Comparison of ENCODE assay signal across 31 mouse cellular contexts in genomic region chr2:118321804-118322203, GRCm38 (mm10). TPM values are rescaled to one million over a fixed set of nuclear protein-coding genes. Genes with fewer than 3 reads are reported as not detected.
DNase-seq lines count a peak whose midpoint lies in the region; ATAC-seq and TF ChIP-seq lines count a peak whose summit lies in the region.
"Had no signal": no experiment of that assay in that cellular context is flagged by ENCODE, and none has a peak within 500 bp of the region (broad histone marks: within the 10 kb centered on the region; RNA-seq: fewer than 3 reads in every experiment).

No protein-coding gene starts in this region.

- no peak overlapping the region for H3K4me3 ChIP-seq in kidney, postnatal 0 days (replicated peaks; ENCODE audit: low read depth, low read length)
- H3K4me3 ChIP-seq in midbrain, embryonic 11.5 days (ENCODE audit: low read depth, low read length), result no peak overlapping the region
- H3K4me3 ChIP-seq in midbrain, embryonic 16.5 days (ENCODE audit: low read depth, low read length), result no peak overlapping the region
- H3K4me3 ChIP-seq in ES-Bruce4 (ENCODE audit: low read depth, low read length), result no peak overlapping the region
- H3K4me3 ChIP-seq: forebrain, embryonic 13.5 days; heart, adult 2 months; heart, embryonic 12.5 days; kidney, embryonic 15.5 days; left cerebral cortex, adult 2 months; limb, embryonic 13.5 days; liver, embryonic 13.5 days; midbrain, embryonic 10.5 days; stomach, embryonic 15.5 days had no signal

- H3K9me3 ChIP-seq in kidney, postnatal 0 days (replicated peaks; ENCODE audit: low read length), result no peaks in the 10 kb centered on the region
- H3K9me3 ChIP-seq in midbrain, embryonic 11.5 days (ENCODE audit: control insufficient read depth, low read length), result no peaks in the 10 kb centered on the region
- H3K9me3 ChIP-seq in midbrain, embryonic 16.5 days (replicated peaks; ENCODE audit: control insufficient read depth, low read length, poor library complexity, severe bottlenecking), result no peaks in the 10 kb centered on the region
- no peaks in the 10 kb centered on the region for H3K9me3 ChIP-seq in ES-Bruce4 (replicated peaks; ENCODE audit: control insufficient read depth, insufficient read depth, low read length, poor library complexity, severe bottlenecking)
- H3K9me3 ChIP-seq: forebrain, embryonic 13.5 days; heart, embryonic 12.5 days; kidney, embryonic 15.5 days; limb, embryonic 13.5 days; liver, embryonic 13.5 days; midbrain, embryonic 10.5 days; stomach, embryonic 15.5 days had no signal

- in situ Hi-C loops in Patski (cut with MboI; ENCODE audit: low pct_unique_long_range_greater_than_20kb), result no loop called here

- no peak overlapping the region for H3K9ac ChIP-seq in kidney, postnatal 0 days (ENCODE audit: low read depth, low read length)
- H3K9ac ChIP-seq in midbrain, embryonic 11.5 days (ENCODE audit: low read length), result no peak overlapping the region
- H3K9ac ChIP-seq in midbrain, embryonic 16.5 days (ENCODE audit: low read depth, low read length), result no peak overlapping the region
- H3K9ac ChIP-seq in ES-Bruce4 (ENCODE audit: low read depth, poor library complexity, severe bottlenecking), result no peak overlapping the region
- H3K9ac ChIP-seq: forebrain, embryonic 13.5 days; heart, embryonic 12.5 days; hindbrain, embryonic 14.5 days; kidney, embryonic 15.5 days; limb, embryonic 13.5 days; liver, embryonic 13.5 days; lung, embryonic 14.5 days; stomach, embryonic 15.5 days had no signal

- H3K4me1 ChIP-seq in kidney, postnatal 0 days (replicated peaks; ENCODE audit: insufficient read depth, low read length), result no peaks in the 10 kb centered on the region
- no peaks in the 10 kb centered on the region; the same call in 1 of the 2 replicates for H3K4me1 ChIP-seq in midbrain, embryonic 11.5 days (ENCODE audit: control insufficient read depth, insufficient read depth, low read length)
- peaks cover 12% of the 10 kb centered on the region for H3K4me1 ChIP-seq in midbrain, embryonic 16.5 days (ENCODE audit: control insufficient read depth, insufficient read depth, low read length)
- no peaks in the 10 kb centered on the region for H3K4me1 ChIP-seq in ES-Bruce4 (ENCODE audit: control insufficient read depth, insufficient read depth, low read length)
- H3K4me1 ChIP-seq: heart, embryonic 12.5 days; kidney, embryonic 15.5 days; limb, embryonic 13.5 days; liver, embryonic 13.5 days; stomach, embryonic 15.5 days had no signal

- no peaks in the 10 kb centered on the region for H3K27me3 ChIP-seq in kidney, postnatal 0 days (ENCODE audit: insufficient read depth, low read length)
- H3K27me3 ChIP-seq in midbrain, embryonic 11.5 days (ENCODE audit: control insufficient read depth, insufficient read depth, low read length), result no peaks in the 10 kb centered on the region
- H3K27me3 ChIP-seq in midbrain, embryonic 16.5 days (ENCODE audit: control insufficient read depth, insufficient read depth, low read depth, low read length), result no peaks in the 10 kb centered on the region
- H3K27me3 ChIP-seq in ES-Bruce4 (ENCODE audit: control insufficient read depth, insufficient read depth, low read length, poor library complexity, severe bottlenecking) (no peaks in the 10 kb centered on the region), Patski (no peaks in the 10 kb centered on the region)
- H3K27me3 ChIP-seq: CH12.LX; forebrain, embryonic 13.5 days; heart, embryonic 12.5 days; kidney, embryonic 15.5 days; limb, embryonic 13.5 days; liver, embryonic 13.5 days; stomach, embryonic 15.5 days had no signal

- CTCF ChIA-PET in Patski (lab: Charles Lee), result interaction anchor here (1.1 kb wide), 1 partner anchor 14 kb away, joined by 3 read pairs; no protein-coding TSS in a partner anchor

- H3K36me3 ChIP-seq in kidney, postnatal 0 days (ENCODE audit: insufficient read depth, low read length), result no peaks in the 10 kb centered on the region
- no peaks in the 10 kb centered on the region for H3K36me3 ChIP-seq in midbrain, embryonic 11.5 days (ENCODE audit: control insufficient read depth, insufficient read depth, low read length)
- H3K36me3 ChIP-seq in midbrain, embryonic 16.5 days (ENCODE audit: control insufficient read depth, insufficient read depth, low read length), result no peaks in the 10 kb centered on the region
- no peaks in the 10 kb centered on the region for H3K36me3 ChIP-seq in ES-Bruce4 (ENCODE audit: control insufficient read depth, insufficient read depth, low read length, poor library complexity, severe bottlenecking)
- H3K36me3 ChIP-seq: heart, embryonic 12.5 days; kidney, embryonic 15.5 days; limb, embryonic 13.5 days; liver, embryonic 13.5 days; midbrain, embryonic 10.5 days; stomach, embryonic 15.5 days had no signal

- ATAC-seq in kidney, postnatal 0 days (replicated peaks; ENCODE audit: low FRiP score, low read depth), result no peak
- ATAC-seq in midbrain, embryonic 11.5 days (ENCODE audit: low FRiP score), result no peak
- no peak for ATAC-seq in midbrain, embryonic 16.5 days
- ATAC-seq in Patski, result no peak
- ATAC-seq: activated CD4-positive, CD25-positive, alpha-beta regulatory T cell, adult 4 months; forebrain, embryonic 13.5 days had no signal

- H3K27ac ChIP-seq in kidney, postnatal 0 days, result no peak overlapping the region
- H3K27ac ChIP-seq in midbrain, embryonic 11.5 days (ENCODE audit: low read depth, low read length), result no peak overlapping the region
- H3K27ac ChIP-seq in midbrain, embryonic 16.5 days (ENCODE audit: low read length), result no peak overlapping the region
- no peak overlapping the region for H3K27ac ChIP-seq in ES-Bruce4 (ENCODE audit: insufficient read depth, low read length)
- H3K27ac ChIP-seq: heart, adult 2 months; hindbrain, embryonic 14.5 days; kidney, embryonic 15.5 days; left cerebral cortex, adult 2 months; limb, embryonic 13.5 days; liver, embryonic 13.5 days; midbrain, embryonic 10.5 days; stomach, embryonic 15.5 days had no signal

- no peak for DNase-seq in kidney, postnatal 0 days (ENCODE audit: low spot score)
- DNase-seq in kidney, postnatal 36 days, result no peak
- peak; percentile 77 for DNase-seq in midbrain, embryonic 11.5 days (ENCODE audit: low spot score, missing footprints)
- DNase-seq in Patski (ENCODE audit: low read depth, low spot score), result no peak
- DNase-seq in spleen, adult 12 weeks (ENCODE audit: low spot score), result no peak
- no peak for DNase-seq in right cerebral cortex, adult 2 months (ENCODE audit: low spot score in 2 of 2)
- DNase-seq: adrenal gland, adult 2 months; adrenal gland, postnatal 36 days; cerebellum, adult 18-20 months; cerebellum, postnatal 25 days; gastrocnemius, postnatal 25 days; heart, adult 2 months; kidney, adult 18-20 months; layer of hippocampus, adult 9-11 months; liver, embryonic 13.5 days; lung, embryonic 14.5 days; lung, postnatal 14 days; right cerebral cortex, postnatal 14 days; thymus, adult 2 months had no signal

- 72% methylated on average over 4 of the region's 4 CpGs for WGBS in kidney, postnatal 0 days
- WGBS in midbrain, embryonic 11.5 days, result 73% methylated on average over 4 of the region's 4 CpGs
- 79% methylated on average over 4 of the region's 4 CpGs for WGBS in midbrain, embryonic 16.5 days

- POLR2A ChIA-PET in Patski (lab: Charles Lee), result interaction anchor here (0.7 kb wide), 1 partner anchor 144 kb away, joined by 5 read pairs; no protein-coding TSS in a partner anchor

- 0 out of 2 replicates have a peak, but pooled peaks have one; percentile 9 for TF ChIP-seq CTCF in kidney, postnatal 0 days (IDR thresholded peaks at IDR 0.05; ENCODE audit: low read depth)
- TF ChIP-seq CTCF in ES-Bruce4 (IDR thresholded peaks at IDR 0.05; ENCODE audit: low read depth, low read length) (peak; percentile 52), Patski (IDR thresholded peaks at IDR 0.05) (peak; percentile 25)

- TF ChIP-seq POLR2A in ES-Bruce4 (IDR thresholded peaks at IDR 0.05; ENCODE audit: insufficient read depth, low read length), result no peak

- TF ChIP-seq EP300 in ES-Bruce4 (IDR thresholded peaks at IDR 0.05; ENCODE audit: insufficient read depth, low read depth, low read length), result no peak

- no peak overlapping the region for H3K4me2 ChIP-seq in kidney, postnatal 0 days (ENCODE audit: low read length)
- no peak overlapping the region for H3K4me2 ChIP-seq in midbrain, embryonic 11.5 days
- H3K4me2 ChIP-seq in midbrain, embryonic 16.5 days (ENCODE audit: low read length), result no peak overlapping the region
- H3K4me2 ChIP-seq: forebrain, embryonic 13.5 days; heart, embryonic 12.5 days; hindbrain, embryonic 14.5 days; kidney, embryonic 15.5 days; limb, embryonic 13.5 days; liver, embryonic 13.5 days; lung, embryonic 14.5 days; stomach, embryonic 15.5 days had no signal

RNA-seq across cellular contexts. Expression of gene Gpr176, which starts 51.4 kb away (rescaled TPM):
- polyA plus RNA-seq in kidney, postnatal 0 days (2015; fragmentation: Nextera tagmentation; extraction: Ambion mirVana), result 2.1 and 2.3 TPM in 2 replicates
- 0.25 TPM in 2 replicates for polyA plus RNA-seq in midbrain, embryonic 11.5 days (2014; fragmentation: Nextera tagmentation; extraction: Ambion mirVana)
- polyA plus RNA-seq in midbrain, embryonic 16.5 days (2015; fragmentation: Nextera tagmentation; extraction: Ambion mirVana), result 6.3 and 7.7 TPM in 2 replicates
- polyA plus RNA-seq in ES-Bruce4 (2011; ENCODE audit: insufficient read depth, insufficient read length, low read depth, missing spikeins) (0.17 and 0.39 TPM in 2 replicates), Patski (2021) (0.03 TPM)
